In genomic region chr7:128790045-128790444, GRCm38 (mm10) we compare ENCODE assay signal across 23 mouse cellular contexts. TPM values are rescaled to one million over a fixed set of nuclear protein-coding genes. Genes with fewer than 3 reads are reported as not detected.
A peak's percentile ranks its signal among the peaks of the same experiment; 100 is the strongest.
DNase-seq lines count a peak whose midpoint lies in the region; ATAC-seq and TF ChIP-seq lines count a peak whose summit lies in the region.
"Had no signal": no experiment of that assay in that cellular context is flagged by ENCODE, and none has a peak within 500 bp of the region (broad histone marks: within the 10 kb centered on the region; RNA-seq: fewer than 3 reads in every experiment).

No protein-coding gene starts in this region.

- WGBS in liver, embryonic 11.5 days = 85% methylated on average over 4 of the region's 4 CpGs
- 74% methylated on average over 4 of the region's 4 CpGs for WGBS in liver, embryonic 12.5 days (ENCODE audit: insufficient replicate concordance)
- WGBS in stomach, postnatal 0 days = 57% methylated on average over 4 of the region's 4 CpGs

- DNase-seq in liver, embryonic 11.5 days (ENCODE audit: low spot score) = peak; percentile 12
- DNase-seq in Muller cell, postnatal 12 days (ENCODE audit: inconsistent ontology term) = peak; percentile 29
- DNase-seq in fat pad, adult 2 months (ENCODE audit: extremely low read depth, low read depth, low spot score) = peak; percentile 8
- DNase-seq in stomach, postnatal 0 days (ENCODE audit: low spot score) = no peak
- DNase-seq in MN1 (ENCODE audit: low spot score) = no peak
- no peak for DNase-seq in ovary, postnatal 36 days (ENCODE audit: low spot score)
- DNase-seq: adrenal gland, postnatal 10 days; cerebellum, adult 8-10 months; gastrocnemius, adult 2 months; layer of hippocampus, adult 9-11 months; right cerebral cortex, adult 18-20 months; right cerebral cortex, postnatal 4 days; thymus, postnatal 14 days had no signal

- no peak for ATAC-seq in liver, embryonic 11.5 days (replicated peaks; ENCODE audit: low FRiP score)
- ATAC-seq in liver, embryonic 12.5 days = no peak
- peak; percentile 77 for ATAC-seq in stomach, postnatal 0 days (ENCODE audit: low FRiP score, low TSS enrichment)
- ATAC-seq: forebrain, embryonic 13.5 days; hindbrain, postnatal 0 days; intestine, embryonic 16.5 days; Patski had no signal

- H3K4me1 ChIP-seq in liver, embryonic 11.5 days (replicated peaks; ENCODE audit: control insufficient read depth, insufficient read depth, low read length) = no peaks in the 10 kb centered on the region
- H3K4me1 ChIP-seq in liver, embryonic 12.5 days = no peaks in the 10 kb centered on the region
- no peaks in the 10 kb centered on the region for H3K4me1 ChIP-seq in stomach, postnatal 0 days (replicated peaks; ENCODE audit: control insufficient read depth, insufficient read depth)
- H3K4me1 ChIP-seq: embryonic facial prominence, embryonic 10.5 days; forebrain, embryonic 13.5 days; hindbrain, embryonic 10.5 days; limb, embryonic 13.5 days; liver, embryonic 15.5 days had no signal

- H3K9me3 ChIP-seq in liver, embryonic 11.5 days (ENCODE audit: control insufficient read depth, low read length) = no peaks in the 10 kb centered on the region
- no peaks in the 10 kb centered on the region for H3K9me3 ChIP-seq in liver, embryonic 12.5 days (replicated peaks)
- no peaks in the 10 kb centered on the region for H3K9me3 ChIP-seq in stomach, postnatal 0 days (ENCODE audit: control insufficient read depth, low read length)
- H3K9me3 ChIP-seq: forebrain, embryonic 13.5 days; liver, embryonic 15.5 days had no signal

- H3K27ac ChIP-seq in liver, embryonic 11.5 days (ENCODE audit: low read depth, low read length) = no peak overlapping the region
- no peak overlapping the region for H3K27ac ChIP-seq in liver, embryonic 12.5 days
- H3K27ac ChIP-seq in stomach, postnatal 0 days (replicated peaks) = no peak overlapping the region
- H3K27ac ChIP-seq: embryonic facial prominence, embryonic 10.5 days; forebrain, embryonic 13.5 days; gastrocnemius, adult 2 months; hindbrain, embryonic 10.5 days; hindbrain, postnatal 0 days; limb, embryonic 13.5 days; liver, embryonic 15.5 days had no signal

- no peak overlapping the region for H3K4me3 ChIP-seq in liver, embryonic 11.5 days (ENCODE audit: low read depth, low read length)
- H3K4me3 ChIP-seq in liver, embryonic 12.5 days = no peak overlapping the region
- H3K4me3 ChIP-seq in stomach, postnatal 0 days (ENCODE audit: low read depth, low read length) = no peak overlapping the region
- H3K4me3 ChIP-seq: embryonic facial prominence, embryonic 10.5 days; forebrain, embryonic 13.5 days; gastrocnemius, adult 2 months; hindbrain, embryonic 10.5 days; limb, embryonic 13.5 days; liver, embryonic 15.5 days had no signal

- H3K36me3 ChIP-seq in liver, embryonic 11.5 days (ENCODE audit: control insufficient read depth, insufficient read depth, low read length) = peaks cover 4% of the 10 kb centered on the region; the same call in 1 of the 2 replicates
- H3K36me3 ChIP-seq in liver, embryonic 12.5 days = peaks cover 16% of the 10 kb centered on the region
- no peaks in the 10 kb centered on the region for H3K36me3 ChIP-seq in stomach, postnatal 0 days (ENCODE audit: control insufficient read depth, insufficient read depth, low read length)

- no peak overlapping the region for H3K9ac ChIP-seq in liver, embryonic 11.5 days (ENCODE audit: low read depth, low read length)
- no peak overlapping the region for H3K9ac ChIP-seq in liver, embryonic 12.5 days
- no peak overlapping the region for H3K9ac ChIP-seq in stomach, postnatal 0 days (ENCODE audit: low read length)
- H3K9ac ChIP-seq: forebrain, embryonic 13.5 days; limb, embryonic 13.5 days; liver, embryonic 15.5 days had no signal

- TF ChIP-seq CTCF in stomach, postnatal 0 days (IDR thresholded peaks at IDR 0.05; ENCODE audit: low read depth) = no peak

- no peaks in the 10 kb centered on the region for H3K27me3 ChIP-seq in liver, embryonic 11.5 days (replicated peaks; ENCODE audit: control insufficient read depth, insufficient read depth, low read length)
- no peaks in the 10 kb centered on the region for H3K27me3 ChIP-seq in liver, embryonic 12.5 days (replicated peaks)
- H3K27me3 ChIP-seq in stomach, postnatal 0 days (ENCODE audit: control insufficient read depth, insufficient read depth, low read length) = no peaks in the 10 kb centered on the region
- H3K27me3 ChIP-seq: forebrain, embryonic 13.5 days; limb, embryonic 13.5 days; liver, embryonic 15.5 days; Patski had no signal

- peak; percentile 52 for TF ChIP-seq EP300 in stomach, postnatal 0 days (optimal IDR thresholded peaks at IDR 0.05)

- H3K4me2 ChIP-seq in liver, embryonic 11.5 days = no peak overlapping the region
- no peak overlapping the region for H3K4me2 ChIP-seq in liver, embryonic 12.5 days
- no peak overlapping the region for H3K4me2 ChIP-seq in stomach, postnatal 0 days (replicated peaks; ENCODE audit: low read depth)
- H3K4me2 ChIP-seq: forebrain, embryonic 13.5 days; limb, embryonic 13.5 days; liver, embryonic 15.5 days; midbrain, embryonic 11.5 days had no signal

RNA-seq across cellular contexts. Expression of gene Sec23ip, which starts 45.3 kb away (rescaled TPM):
- polyA plus RNA-seq in liver, embryonic 11.5 days (2014; fragmentation: Nextera tagmentation; extraction: Ambion mirVana) = 40.8 and 43.7 TPM in 2 replicates
- 27.4 and 27.7 TPM in 2 replicates for polyA plus RNA-seq in liver, embryonic 12.5 days (2016; fragmentation: Nextera tagmentation; extraction: Ambion mirVana)
- polyA plus RNA-seq in stomach, postnatal 0 days (2015; fragmentation: Nextera tagmentation; extraction: Ambion mirVana) = 17.9 and 18.3 TPM in 2 replicates

RNA-seq across cellular contexts. Expression of gene Mcmbp, which starts 49.8 kb away (rescaled TPM):
- 54.7 and 59.4 TPM in 2 replicates for polyA plus RNA-seq in liver, embryonic 11.5 days (2014; fragmentation: Nextera tagmentation; extraction: Ambion mirVana)
- 41.9 and 42.5 TPM in 2 replicates for polyA plus RNA-seq in liver, embryonic 12.5 days (2016; fragmentation: Nextera tagmentation; extraction: Ambion mirVana)
- polyA plus RNA-seq in stomach, postnatal 0 days (2015; fragmentation: Nextera tagmentation; extraction: Ambion mirVana) = 36.8 and 37.1 TPM in 2 replicates

Comparison
In these comparisons a context has a peak if more than half of its experiments do, and no peak if none do; other contexts are left out.
1. DNase-seq: peak in liver, embryonic 11.5 days (single experiment), Muller cell, postnatal 12 days (single experiment) and fat pad, adult 2 months (single experiment); none in stomach, postnatal 0 days (single experiment), MN1 (single experiment) and ovary, postnatal 36 days (single experiment).